Mouse (Mus musculus) liver, adult 2 months (tissue): ENCODE measurements at regions not wholly inside any gene's neighbourhood (a gene's known extent, or its start where the extent isn't known, plus 50 kb on each side); places are given as distances from the start of the nearest gene placed in this dataset.

Experiments
- CTCF ChIP-seq: fragments of 200-500 bp; IDR thresholded peaks from 2 replicates; pipeline ENCODE4 v1.5.1; 2011; ENCODE audit warnings: low read depth, low read length, control low read depth
- POLR2A ChIP-seq: fragments of 200-500 bp; IDR thresholded peaks from 2 replicates; pipeline ENCODE4 v1.6.1; 2011; ENCODE audit warnings: low read length, control low read depth; ENCODE audit not compliant: insufficient read depth; ENCODE audit errors: extremely low read depth

GRCm38 (mm10) chr16:5651002-5651401 lies 234.2 kb upstream of the Rbfox1 start:
- no peak for TF ChIP-seq POLR2A
- no peak for TF ChIP-seq CTCF
